Mouse (Mus musculus): ENCODE data around the gene Ldhal6b. TPM values are rescaled to one million over a fixed set of nuclear protein-coding genes. Genes with fewer than 3 reads are reported as not detected.

The Ldhal6b gene
- polyA plus RNA-seq, 1 experiment: not detected

- 44% methylated on average over 11 of the region's 11 CpGs for WGBS
Measured at GRCm38 (mm10) chr17:5377151-5377929, 41.2 kb downstream of the Ldhal6b start.

DNA sequence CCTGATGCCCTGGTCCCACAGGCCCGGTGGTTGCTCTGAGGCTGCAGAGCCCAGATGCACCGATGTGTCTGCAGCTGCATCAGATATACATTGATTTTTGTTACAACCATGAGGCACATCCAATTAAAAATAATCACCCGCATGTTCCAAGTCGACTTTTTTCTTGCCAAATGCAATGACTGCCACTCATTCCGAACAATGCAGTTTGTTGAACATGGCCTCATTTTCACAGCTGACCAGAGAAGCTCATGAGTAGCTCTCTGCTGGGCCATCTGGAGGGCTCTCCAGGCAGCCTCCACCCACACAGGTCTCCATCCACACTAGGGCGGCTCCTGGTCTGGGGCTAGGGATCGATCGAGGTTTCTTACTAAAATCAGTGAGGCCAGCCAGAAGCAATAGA is 45.6 kb downstream of the Ldhal6b start:
- WGBS: 89% methylated on average over 8 of the region's 8 CpGs
- DNase-seq (ENCODE audit: low read depth, low spot score): no peak

More at GRCm38 (mm10) chr17:5377151-5377929, 41.2 kb downstream of the Ldhal6b start:
- no peak for DNase-seq (ENCODE audit: low read depth, low spot score)

GRCm38 (mm10) chr17:5371521-5371920 is 47.0 kb downstream of the Ldhal6b start:
- no peak for DNase-seq (ENCODE audit: low read depth, low spot score)
- WGBS: 73% methylated on average over 7 of the region's 7 CpGs

DNA sequence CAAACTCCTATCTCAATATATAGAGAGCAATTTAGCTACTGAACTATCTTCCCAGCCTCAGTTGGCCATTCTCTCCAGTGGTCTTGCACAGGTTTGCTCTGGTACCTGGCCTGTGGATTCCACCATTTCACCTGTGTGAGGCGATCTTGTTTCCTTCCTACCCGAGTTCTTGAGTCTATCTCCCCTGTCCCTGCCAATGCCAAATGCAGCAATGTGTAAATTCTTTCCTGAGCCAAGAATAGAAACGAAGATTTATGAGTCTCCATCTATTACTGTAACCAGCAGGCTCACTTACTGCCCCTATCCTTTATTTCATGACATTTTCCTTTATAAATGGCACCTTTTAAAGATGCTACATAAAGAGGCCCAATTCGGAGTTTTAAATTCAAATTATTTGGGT is 47.5 kb downstream of the Ldhal6b start:
- no peak for DNase-seq (ENCODE audit: low read depth, low spot score)
- 59% methylated on average over 4 of the region's 4 CpGs for WGBS

Other genes with a start within 250 kb of the Ldhal6b start
- gene Tmem242, start 21.5 kb upstream of the Ldhal6b start, polyA plus RNA-seq (2012; rRNA removed): 10.6 and 12.1 TPM in 2 replicates
- 2.4 TPM in 2 replicates for gene Zdhhc14, start 73.8 kb upstream of the Ldhal6b start, polyA plus RNA-seq (2012; rRNA removed)